Mouse (Mus musculus) adrenal gland, adult 18-20 months (tissue): ENCODE measurements around the gene Gm884. TPM values are rescaled to one million over a fixed set of nuclear protein-coding genes. Genes with fewer than 3 reads are reported as not detected.

Experiments used
- DNase-seq, 2 experiments: peaks; one replicate each; pipeline ENCODE4 v3.0.0; 2021 to 2022; ENCODE audit warnings: low spot score in 2 of 2
- long read RNA-seq, 2 experiments: library from polyadenylated mRNA; stranded (forward); transcript quantifications; one replicate each; pipeline ENCODE4 v2.0.0; 2021
- total RNA-seq, 2 experiments: library from RNA; stranded (reverse); gene quantifications; 1 replicate in 1 of 2; 2 replicates in 1 of 2; pipeline ENCODE4 v1.2.3; 2021

Gene Gm884
- total RNA-seq = not detected
- long read RNA-seq, experiment 1 = 0 reads
- long read RNA-seq, experiment 2 = 0 reads

- no peak for DNase-seq
These were observed at the start of gene Gm884 for GRCm38 (mm10) chr11:103621040-103621439. Gene Gm884 (minus strand): TSS chr11:103621140.

DNA sequence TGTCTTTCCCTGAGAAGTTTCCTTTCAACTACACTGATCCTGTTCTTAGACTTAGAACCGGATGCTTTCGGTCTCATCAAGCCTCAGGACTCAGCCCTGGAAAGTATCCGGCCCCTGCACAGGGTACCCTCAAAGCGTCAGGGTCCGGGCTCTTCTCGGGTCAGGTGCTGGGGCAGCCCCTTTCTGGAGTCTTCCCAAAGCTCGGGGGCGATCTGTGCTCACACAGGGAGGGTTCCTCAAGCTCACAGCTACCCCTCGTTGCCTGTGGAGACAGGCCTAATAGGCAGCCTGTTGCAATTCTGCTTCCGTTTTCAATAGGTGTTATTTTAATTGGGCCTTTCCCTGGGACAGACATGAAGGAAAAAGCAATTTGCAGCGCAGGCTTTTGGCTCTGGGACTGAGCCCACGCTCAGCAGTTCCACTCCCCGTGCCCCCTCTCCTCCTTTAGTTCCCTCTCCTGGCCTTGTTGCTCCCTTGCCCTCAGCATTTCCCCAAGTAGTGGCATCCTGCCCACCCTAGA is 46.0 kb upstream of the Gm884 start:
- no peak for DNase-seq

DNA sequence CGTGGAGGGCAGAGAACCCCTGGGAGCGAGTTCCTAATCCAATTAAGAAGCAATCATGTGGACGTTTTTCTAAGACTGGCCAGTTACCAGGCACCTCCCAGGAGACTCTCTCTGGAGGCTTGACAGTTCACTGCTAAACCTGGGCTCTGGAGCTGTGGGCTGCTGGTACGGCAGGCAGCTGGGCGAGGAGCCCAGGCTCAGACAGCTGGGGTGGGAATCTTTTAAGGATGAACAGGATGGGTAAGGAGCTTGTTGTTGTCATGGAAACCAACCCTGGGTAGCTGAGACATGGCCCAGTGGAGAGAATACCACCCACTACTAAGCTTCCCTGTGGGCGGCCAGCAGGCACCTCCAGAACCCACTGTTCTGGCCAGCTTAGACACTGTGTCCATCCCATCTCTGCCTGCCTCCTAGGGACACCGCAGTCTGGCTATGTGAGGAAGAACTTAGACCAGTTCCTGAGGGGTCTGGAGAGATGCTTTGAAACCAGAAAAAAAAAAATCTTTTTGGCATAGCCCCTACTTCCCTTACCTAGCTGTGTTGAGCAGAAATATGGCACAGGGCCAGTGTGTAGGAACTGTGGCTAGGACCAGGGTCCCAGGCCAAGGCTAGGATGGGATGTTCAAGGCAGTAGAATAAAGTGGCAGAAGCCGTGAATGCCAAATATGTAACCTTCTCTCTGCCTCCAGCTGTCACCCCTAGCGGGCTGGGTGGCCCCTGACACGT is 45.4 kb upstream of the Gm884 start:
- no peak for DNase-seq

GRCm38 (mm10) chr11:103665695-103666094 is 44.8 kb upstream of the Gm884 start:
- no peak for DNase-seq

DNA sequence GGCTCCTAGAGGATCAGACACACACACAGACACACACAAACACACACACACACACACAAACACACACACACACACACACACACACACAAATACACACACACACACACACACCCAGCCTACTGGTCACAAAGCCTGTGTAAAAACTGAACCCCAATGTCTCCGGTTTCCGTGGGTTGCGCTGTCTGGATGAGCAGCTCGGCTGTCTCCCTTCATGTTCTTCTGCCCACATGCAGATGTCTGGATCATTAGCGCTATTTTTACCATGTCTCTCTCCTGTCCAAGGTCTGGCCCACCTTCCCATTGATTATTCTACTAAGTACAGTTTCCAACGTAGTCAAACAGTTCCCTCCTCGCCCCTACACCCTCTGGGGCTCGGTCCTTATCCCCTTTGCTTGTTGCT is 42.2 kb upstream of the Gm884 start:
- no peak for DNase-seq

DNA sequence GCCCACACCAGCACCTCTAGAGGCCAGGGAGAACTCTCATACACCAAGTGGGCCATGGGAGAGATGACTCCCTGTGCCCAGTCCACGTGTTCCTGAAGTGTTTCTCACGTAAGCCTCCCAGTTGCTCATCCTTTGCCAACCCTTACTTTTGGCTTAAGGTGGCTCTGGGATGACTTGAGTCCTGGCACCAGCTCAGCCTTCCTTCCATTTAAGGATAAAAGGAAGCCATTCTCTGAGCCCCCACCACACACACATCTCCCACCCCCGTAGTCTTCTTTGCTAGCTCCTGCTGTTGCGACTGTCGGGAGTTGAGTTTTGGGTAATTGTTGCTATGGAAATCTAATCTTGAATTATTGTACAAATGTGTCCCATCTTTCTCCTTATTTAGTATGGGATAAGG is 41.6 kb upstream of the Gm884 start:
- DNase-seq = no peak

DNA sequence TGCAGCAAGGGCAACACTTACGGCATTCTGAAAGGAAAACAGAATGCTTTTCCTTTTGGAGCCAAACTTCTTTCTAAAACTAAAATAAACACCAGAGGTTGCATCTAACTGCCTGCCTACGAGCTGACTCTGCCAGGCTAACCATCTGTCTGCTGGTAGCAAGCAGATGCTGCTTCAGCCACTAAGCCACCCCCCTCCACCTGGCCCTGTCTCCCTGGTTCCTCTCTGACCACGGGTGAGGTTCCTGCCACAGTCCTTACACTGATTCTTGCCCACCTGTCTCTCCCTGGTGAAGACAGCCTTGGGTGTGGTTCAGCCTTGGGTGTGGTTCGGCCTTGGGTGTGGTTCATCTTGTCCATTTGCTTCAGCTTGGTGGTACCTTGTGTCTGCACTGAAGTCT is 40.9 kb upstream of the Gm884 start:
- DNase-seq = no peak

- DNase-seq = no peak
These were observed 37.2 kb upstream of the Gm884 start for GRCm38 (mm10) chr11:103658189-103658588.

DNA sequence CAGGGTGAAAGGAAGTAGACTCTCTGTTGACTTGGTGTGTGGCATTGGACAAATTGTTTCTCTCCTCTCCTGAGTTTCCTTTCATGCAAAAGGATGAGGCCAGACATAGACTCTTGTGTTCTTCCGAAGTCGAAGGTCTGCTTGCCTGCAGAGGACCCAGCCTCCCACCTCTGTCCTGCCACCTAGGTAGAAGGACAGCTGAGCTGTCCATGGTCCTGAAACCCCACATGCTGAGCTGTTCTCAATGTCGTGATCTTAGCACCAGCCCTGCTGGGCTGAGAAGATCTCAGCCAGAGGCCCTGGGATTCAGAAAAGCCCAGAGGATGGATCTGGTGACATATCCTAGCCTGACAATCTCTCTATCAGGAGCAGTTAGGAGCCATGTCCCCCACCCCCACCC is 35.6 kb upstream of the Gm884 start:
- DNase-seq = peak; percentile 35 to 40

GRCm38 (mm10) chr11:103653359-103653965 is 32.5 kb upstream of the Gm884 start:
- DNase-seq = no peak

- no peak for DNase-seq
These were observed 30.5 kb upstream of the Gm884 start for GRCm38 (mm10) chr11:103651426-103651825.

GRCm38 (mm10) chr11:103649983-103650493 is 29.1 kb upstream of the Gm884 start:
- DNase-seq = no peak

GRCm38 (mm10) chr11:103649301-103649982 is 28.5 kb upstream of the Gm884 start, which contains the start of gene Rprml:
Gene Rprml (plus strand): TSS chr11:103649570.
- DNase-seq = no peak

DNA sequence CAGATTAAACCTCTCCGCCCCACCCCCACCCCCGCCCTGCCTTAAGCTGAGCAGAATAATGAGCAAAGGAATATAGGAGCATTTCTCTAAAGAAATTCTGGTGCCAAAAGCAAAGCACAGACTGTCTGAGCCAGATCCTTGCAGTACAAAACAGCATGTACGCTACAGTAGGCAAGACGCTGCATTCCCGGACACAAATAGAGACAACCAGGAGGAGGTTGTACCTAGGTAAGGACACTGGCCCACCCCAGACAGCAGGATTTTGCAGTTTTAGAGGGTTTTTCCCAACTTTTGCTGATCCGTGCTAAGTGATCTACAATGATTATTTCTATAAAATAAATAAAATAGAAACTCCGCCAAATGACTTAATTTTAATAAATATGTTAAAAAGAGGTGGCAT is 27.7 kb upstream of the Gm884 start:
- no peak for DNase-seq

DNA sequence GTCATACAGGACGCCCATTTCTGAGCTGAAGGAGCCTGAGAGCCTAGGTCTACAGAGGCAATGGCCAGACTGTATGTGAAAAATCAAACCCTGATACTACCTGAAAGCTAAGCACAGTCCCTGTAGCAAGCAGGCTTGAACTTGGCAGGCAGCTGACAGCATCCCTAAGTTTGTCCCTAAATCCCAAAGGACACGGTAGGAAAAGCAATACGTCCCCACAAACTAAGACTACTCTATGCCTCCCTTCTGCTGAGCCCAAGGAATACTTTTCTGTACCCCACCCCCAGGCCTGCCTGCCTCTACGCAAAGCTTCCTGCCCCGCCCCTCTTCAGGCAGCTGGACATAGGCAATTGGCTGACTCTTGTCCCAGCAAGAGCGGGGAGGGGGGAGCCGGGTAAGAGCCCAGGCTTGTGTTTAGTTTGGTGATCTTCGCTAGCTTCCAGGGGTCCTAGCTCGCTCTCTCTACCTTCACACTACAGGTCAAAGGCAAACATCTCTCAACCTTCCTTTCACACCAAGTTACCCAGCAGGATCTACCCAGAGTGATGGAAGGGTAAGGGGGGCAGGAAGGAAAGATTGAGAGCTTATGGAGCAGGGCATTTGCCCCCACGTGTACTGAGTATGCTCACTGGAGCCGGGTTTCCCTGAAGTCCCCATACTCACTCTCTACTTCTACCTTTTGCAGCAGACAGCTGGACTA is 27.1 kb upstream of the Gm884 start:
- no peak for DNase-seq

- no peak for DNase-seq
These were observed 25.4 kb upstream of the Gm884 start for GRCm38 (mm10) chr11:103646301-103646700.

DNA sequence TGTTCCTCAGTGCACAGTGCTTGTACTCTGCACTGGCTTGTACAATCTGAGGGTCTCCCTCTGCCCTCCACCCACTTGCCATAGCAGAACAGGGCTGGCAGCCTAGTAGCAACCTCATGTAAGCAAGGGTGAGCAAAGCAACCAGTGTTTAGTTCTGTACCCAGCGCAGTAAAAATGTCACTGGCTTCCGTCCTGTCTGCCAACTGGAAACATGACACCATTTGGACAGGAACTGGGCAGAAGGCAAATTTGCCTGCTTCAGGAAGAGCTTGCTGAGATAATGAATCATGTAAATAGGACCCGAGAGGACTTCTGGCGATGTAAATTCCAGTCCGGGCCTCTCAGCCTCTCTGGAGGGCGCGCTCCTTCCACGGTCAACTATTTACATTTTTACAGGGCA is 24.8 kb upstream of the Gm884 start:
- no peak for DNase-seq

DNA sequence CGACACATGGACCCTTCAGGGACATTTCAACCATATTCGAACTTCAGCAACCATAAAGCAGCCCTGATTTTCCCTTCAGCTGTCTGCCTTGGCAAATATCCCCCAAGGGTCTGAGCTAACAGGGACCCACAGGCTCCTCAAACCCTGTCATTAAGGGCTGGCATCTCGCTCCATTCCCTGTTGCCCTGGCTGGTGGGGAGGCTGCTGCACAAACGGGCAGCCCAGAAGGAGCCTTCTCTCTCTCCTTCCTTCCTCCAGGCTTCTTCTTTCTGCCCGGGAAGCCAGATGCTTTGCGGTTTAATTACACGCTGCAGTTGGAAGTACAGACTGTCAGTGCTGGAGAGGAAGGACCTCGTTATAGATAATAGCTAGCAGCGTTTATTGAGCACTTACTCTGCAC is 22.3 kb upstream of the Gm884 start:
- no peak for DNase-seq

DNA sequence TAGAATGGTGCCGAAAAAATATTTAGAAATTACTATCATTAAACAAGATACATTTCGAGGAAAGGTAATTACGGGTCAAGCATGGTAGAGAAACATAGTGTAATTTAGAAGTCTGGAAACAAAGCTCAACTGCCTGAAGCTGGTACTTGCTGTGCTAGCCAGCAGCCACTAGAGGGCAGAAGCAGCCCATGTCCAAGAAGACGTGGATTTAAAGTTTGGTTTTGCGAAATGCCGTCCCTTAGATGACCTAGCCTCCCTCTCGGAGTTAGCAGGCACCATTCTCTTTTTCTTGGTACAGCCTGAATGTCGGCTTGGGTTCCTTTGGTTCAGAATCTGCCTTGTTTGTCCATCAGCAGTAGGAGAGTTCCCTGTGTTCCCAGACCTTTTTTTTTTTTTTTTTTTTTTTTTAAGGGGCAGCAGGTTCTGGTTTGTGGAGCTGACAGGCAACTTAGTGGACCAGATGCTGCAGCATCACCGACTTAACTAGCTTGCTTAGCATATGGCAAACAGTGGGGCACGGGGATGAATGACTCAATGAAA is 18.5 kb upstream of the Gm884 start:
- peak; percentile 53 to 61 for DNase-seq

GRCm38 (mm10) chr11:103638790-103639189 is 17.9 kb upstream of the Gm884 start, which contains the start of gene Lyzl6:
Gene Lyzl6 (minus strand): TSS chr11:103638890.
- DNase-seq = no peak

GRCm38 (mm10) chr11:103636261-103636660 is 15.3 kb upstream of the Gm884 start:
- DNase-seq = no peak
